8 mouse cellular contexts compared by ENCODE assay signal in the genomic region with DNA sequence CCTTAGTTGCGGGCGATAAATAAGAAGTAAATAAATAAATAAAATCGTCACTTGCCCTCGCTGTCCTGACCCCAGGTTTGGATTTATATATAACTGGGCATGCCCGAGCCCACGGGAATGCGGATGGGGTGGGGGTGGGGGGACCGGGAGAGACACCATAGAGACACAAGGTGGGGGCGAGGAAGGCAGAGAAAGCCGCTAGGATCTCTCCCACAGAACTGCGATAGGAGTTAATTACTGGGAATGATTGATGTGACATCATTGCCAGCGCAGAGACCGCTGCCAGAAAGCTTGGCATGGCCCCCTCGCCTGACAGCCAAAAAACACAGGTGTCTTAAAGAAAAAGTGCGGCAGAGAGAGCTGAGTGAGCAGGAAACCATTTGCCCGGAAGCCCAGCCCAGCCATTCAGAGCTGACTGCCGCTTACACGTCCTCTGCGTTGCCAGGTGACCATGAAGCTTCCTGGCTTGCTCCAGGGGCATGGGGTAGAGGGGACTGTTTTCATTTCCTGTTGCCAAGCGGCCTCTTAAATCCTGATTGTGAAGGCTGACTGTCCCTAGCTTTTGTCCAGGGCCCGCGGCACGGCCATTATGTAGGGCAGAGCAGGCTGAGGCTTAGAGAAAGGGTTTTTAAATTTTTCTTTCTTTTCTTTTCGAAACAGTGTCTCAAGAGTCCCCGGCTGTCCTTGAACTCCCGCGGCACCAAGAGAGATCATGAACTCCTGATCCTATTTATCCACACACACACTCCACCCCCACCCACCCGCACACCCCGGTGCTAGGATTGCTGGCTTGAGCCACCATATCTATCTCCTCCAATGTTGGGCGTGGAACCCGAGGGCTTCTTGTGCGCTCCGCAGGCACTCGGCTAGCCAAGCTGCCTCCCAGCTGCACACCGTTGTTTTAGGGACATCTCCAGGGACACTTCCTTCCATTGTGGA. TPM values are rescaled to one million over a fixed set of nuclear protein-coding genes. Genes with fewer than 3 reads are reported as not detected.
DNase-seq lines count a peak whose midpoint lies in the region; ATAC-seq and TF ChIP-seq lines count a peak whose summit lies in the region.

No protein-coding gene starts in this region.

- peak; percentile 92 for DNase-seq in R1 (ENCODE audit: low read depth, low spot score)
- peak; percentile 73 to 75 for DNase-seq in cerebellum, postnatal 36 days
- DNase-seq in frontal cortex, postnatal 25 days (ENCODE audit: low spot score in 2 of 2) = peak; percentile 43 to 60
- DNase-seq in hindbrain, embryonic 11.5 days (ENCODE audit: low spot score) = peak; percentile 70
- peak; percentile 88 to 92 for DNase-seq in layer of hippocampus, postnatal 14 days (ENCODE audit: low spot score in 2 of 2)
- DNase-seq in ovary, adult 18-20 months (ENCODE audit: low spot score) = peak; percentile 80
- DNase-seq in thymus, adult 2 months = peak; percentile 86

- 0 out of 2 replicates have a peak overlapping the region, but pooled peaks have one; percentile 44 for H3K9ac ChIP-seq in hindbrain, embryonic 11.5 days (ENCODE audit: low read depth, low read length)
- H3K9ac ChIP-seq in lung, embryonic 16.5 days (ENCODE audit: low read length) = peak overlapping the region; percentile 54

- no peaks in the 10 kb centered on the region for H3K36me3 ChIP-seq in hindbrain, embryonic 11.5 days (ENCODE audit: control insufficient read depth, insufficient read depth, low read length)
- H3K36me3 ChIP-seq in lung, embryonic 16.5 days (ENCODE audit: control insufficient read depth, insufficient read depth, low read length) = no peaks in the 10 kb centered on the region
- no peaks in the 10 kb centered on the region for H3K36me3 ChIP-seq in thymus, adult 2 months (ENCODE audit: control insufficient read depth, insufficient read depth, low read length)

- 27% methylated on average over 35 of the region's 35 CpGs for WGBS in hindbrain, embryonic 11.5 days
- 12% methylated on average over 35 of the region's 35 CpGs for WGBS in lung, embryonic 16.5 days
- 26% methylated on average over 35 of the region's 35 CpGs for WGBS in thymus, adult 2 months

- peak overlapping the region; percentile 28 for H3K4me3 ChIP-seq in hindbrain, embryonic 11.5 days (ENCODE audit: low read depth, low read length)
- H3K4me3 ChIP-seq in lung, embryonic 16.5 days (ENCODE audit: low read length) = peak overlapping the region; percentile 41
- peak overlapping the region; percentile 55 for H3K4me3 ChIP-seq in thymus, adult 2 months (ENCODE audit: control insufficient read depth, insufficient read depth, low read length)

- H3K27ac ChIP-seq in hindbrain, embryonic 11.5 days (ENCODE audit: low read depth, low read length) = peak overlapping the region; percentile 25
- peak overlapping the region; percentile 60 for H3K27ac ChIP-seq in lung, embryonic 16.5 days (ENCODE audit: low read length)
- peak overlapping the region; percentile 85 for H3K27ac ChIP-seq in thymus, adult 2 months (ENCODE audit: control insufficient read depth, insufficient read depth, low read length)

- no peaks in the 10 kb centered on the region for H3K9me3 ChIP-seq in hindbrain, embryonic 11.5 days (ENCODE audit: control insufficient read depth, low read length)
- no peaks in the 10 kb centered on the region for H3K9me3 ChIP-seq in lung, embryonic 16.5 days (ENCODE audit: control insufficient read depth, low read length)

- H3K4me1 ChIP-seq in hindbrain, embryonic 11.5 days (replicated peaks; ENCODE audit: control insufficient read depth, insufficient read depth, low read length) = peaks cover 4% of the 10 kb centered on the region
- peaks cover 29% of the 10 kb centered on the region for H3K4me1 ChIP-seq in lung, embryonic 16.5 days (replicated peaks; ENCODE audit: control insufficient read depth, insufficient read depth, low read length)
- peaks cover 30% of the 10 kb centered on the region for H3K4me1 ChIP-seq in thymus, adult 2 months (replicated peaks; ENCODE audit: control insufficient read depth, insufficient read depth, low read length)

- H3K4me2 ChIP-seq in hindbrain, embryonic 11.5 days (replicated peaks; ENCODE audit: low read depth, low read length) = peak overlapping the region; percentile 45
- H3K4me2 ChIP-seq in lung, embryonic 16.5 days (ENCODE audit: low read depth, low read length) = peak overlapping the region; percentile 62

- no peak for TF ChIP-seq POLR2A in thymus, adult 2 months (IDR thresholded peaks at IDR 0.05; ENCODE audit: control insufficient read depth, extremely low read depth, insufficient read depth, low read length, poor library complexity)

- TF ChIP-seq CTCF in thymus, adult 2 months (IDR thresholded peaks at IDR 0.05; ENCODE audit: borderline replicate concordance, control insufficient read depth, extremely low read depth, insufficient read depth, low read length, poor library complexity) = peak; percentile 24; the same call in 1 of the 2 replicates

- no peaks in the 10 kb centered on the region for H3K27me3 ChIP-seq in hindbrain, embryonic 11.5 days (ENCODE audit: control insufficient read depth, insufficient read depth, low read length)
- H3K27me3 ChIP-seq in lung, embryonic 16.5 days (ENCODE audit: control insufficient read depth, insufficient read depth, low read depth, low read length) = no peaks in the 10 kb centered on the region
- H3K27me3 ChIP-seq in thymus, adult 2 months (ENCODE audit: control insufficient read depth, insufficient read depth, low read length) = no peaks in the 10 kb centered on the region

- ATAC-seq in hindbrain, embryonic 11.5 days (ENCODE audit: low FRiP score) = peak; percentile 57
- peak; percentile 89 for ATAC-seq in lung, embryonic 16.5 days (ENCODE audit: low read depth)

RNA-seq across cellular contexts. Expression of a gene that starts 29.1 kb away (rescaled TPM):
- polyA plus RNA-seq in hindbrain, embryonic 11.5 days (2014; fragmentation: Nextera tagmentation; extraction: Ambion mirVana) = 7.0 and 8.1 TPM in 2 replicates
- 10 to 100 TPM; 12.0 to 12.6 TPM for total RNA-seq in layer of hippocampus, postnatal 14 days (2021)
- 19.7 and 20.7 TPM in 2 replicates for polyA plus RNA-seq in lung, embryonic 16.5 days (2015; fragmentation: Nextera tagmentation; extraction: Ambion mirVana)
- polyA plus RNA-seq in thymus, adult 2 months (2012; rRNA removed) = 12.9 and 15.5 TPM in 2 replicates

Comparison
In these comparisons a context has a peak if more than half of its experiments do, and no peak if none do; other contexts are left out.
1. Peak in every context shown above with its lines: DNase-seq, ATAC-seq, H3K4me3 ChIP-seq and H3K27ac ChIP-seq.
2. H3K27ac ChIP-seq: peak in every context shown above with its lines; median percentile 85 in thymus, adult 2 months; 60 in lung, embryonic 16.5 days; 25 in hindbrain, embryonic 11.5 days.